Mouse (Mus musculus) colon, adult 2 months (tissue): ENCODE measurements around the gene Zpr1. TPM values are rescaled to one million over a fixed set of nuclear protein-coding genes. Genes with fewer than 3 reads are reported as not detected.

Experiments used
- polyA plus RNA-seq: library from polyadenylated mRNA; depleted of rRNA; stranded (reverse); fragments of >200 nt; gene quantifications from 2 replicates; pipeline ENCODE4 v1.2.3, GENCODE M21; 2012; rRNA removed

The Zpr1 gene
- 17.2 and 19.1 TPM in 2 replicates for polyA plus RNA-seq

GRCm38 (mm10) chr9:46272677-46273454 lies at the start of gene Zpr1:
Gene Zpr1 (plus strand): TSS chr9:46273064.

GRCm38 (mm10) chr9:46228491-46228890 lies 44.4 kb upstream of the Zpr1 start, which contains the start of gene Apoa1:
Gene Apoa1 (plus strand): TSS chr9:46228580.

GRCm38 (mm10) chr9:46235596-46235648 lies 37.4 kb upstream of the Zpr1 start, which contains the start of gene Apoc3:
Gene Apoc3 (minus strand): TSS chr9:46235636.

GRCm38 (mm10) chr9:46240526-46241153 lies 32.2 kb upstream of the Zpr1 start, which contains the start of gene Apoa4:
Gene Apoa4 (plus strand): TSS chr9:46240696.

GRCm38 (mm10) chr9:46268343-46268873 lies 4.5 kb upstream of the Zpr1 start, which contains the start of gene Apoa5:
Gene Apoa5 (plus strand): TSS chr9:46268633.

GRCm38 (mm10) chr9:46282631-46283436 lies 10.0 kb downstream of the Zpr1 start, which contains the start of gene Bud13:
Gene Bud13 (plus strand): TSS chr9:46283008.

GRCm38 (mm10) chr9:46319886-46320285 lies 47.0 kb downstream of the Zpr1 start, which contains the start of gene 4931429L15Rik:
Gene 4931429L15Rik (minus strand): TSS chr9:46319986.

Other genes starting within 250 kb of the Zpr1 start
- 0.95 and 1.8 TPM in 2 replicates for gene Apoa1, start 44.5 kb upstream of the Zpr1 start, polyA plus RNA-seq
- 1.0 and 1.9 TPM in 2 replicates for gene Apoc3, start 37.4 kb upstream of the Zpr1 start, polyA plus RNA-seq
- gene Apoa4, start 32.4 kb upstream of the Zpr1 start, polyA plus RNA-seq, result 0.12 and 0.32 TPM in 2 replicates
- gene Apoa5, start 4.4 kb upstream of the Zpr1 start, polyA plus RNA-seq, result 0.34 and 0.41 TPM in 2 replicates
- 6.4 and 9.0 TPM in 2 replicates for gene Bud13, start 9.9 kb downstream of the Zpr1 start, polyA plus RNA-seq
- gene 4931429L15Rik, start 46.9 kb downstream of the Zpr1 start, polyA plus RNA-seq, result not detected in 2 replicates